Comparison of ENCODE assay signal across 1 mouse cellular context in genomic region chr6:140620531-140621349, GRCm38 (mm10).
TF ChIP-seq lines count a peak whose summit lies in the region.

No protein-coding gene starts in this region.

TF ChIP-seq in CH12.LX, 34 proteins besides CTCF, POLR2A, EP300 and RAD21 (continued from another document):
- TF ChIP-seq GABPA (IDR thresholded peaks at IDR 0.05; ENCODE audit: insufficient replicate concordance, low read depth, low read length) (no peak), MAFK (IDR thresholded peaks at IDR 0.05; ENCODE audit: insufficient replicate concordance, low read length) (peak; percentile 73), TBP (conservative IDR thresholded peaks at IDR 0.05; ENCODE audit: low read depth, low read length) (peak; percentile 91), CHD1 (IDR thresholded peaks at IDR 0.05; ENCODE audit: low read depth, low read length) (peak; percentile 98), ETS1 (conservative IDR thresholded peaks at IDR 0.05; ENCODE audit: low read depth, low read length) (peak; percentile 97), BHLHE40 (IDR thresholded peaks at IDR 0.05; ENCODE audit: low read depth, low read length) (peak; percentile 99), KAT2A (IDR thresholded peaks at IDR 0.05; ENCODE audit: insufficient replicate concordance, low read length) (no peak), CHD2 (IDR thresholded peaks at IDR 0.05; ENCODE audit: low read length) (peak; percentile 75), POLR2AphosphoS2 (IDR thresholded peaks at IDR 0.05; ENCODE audit: low read depth, low read length) (no peak), TCF12 (IDR thresholded peaks at IDR 0.05; ENCODE audit: low read depth, low read length) (peak; percentile 97), SIN3A (IDR thresholded peaks at IDR 0.05; ENCODE audit: low read length) (no peak; the same call in 1 of the 2 replicates), MEF2A (IDR thresholded peaks at IDR 0.05; ENCODE audit: borderline replicate concordance, low read depth, low read length) (peak; percentile 93), E2F4 (IDR thresholded peaks at IDR 0.05; ENCODE audit: insufficient replicate concordance, low read depth, low read length) (no peak), JUN (IDR thresholded peaks at IDR 0.05; ENCODE audit: insufficient read depth, low read depth, low read length) (peak; percentile 97), ZMIZ1 (IDR thresholded peaks at IDR 0.05; ENCODE audit: low read depth, low read length) (no peak), USF2 (conservative IDR thresholded peaks at IDR 0.05; ENCODE audit: low read depth, low read length) (no peak), MAX (IDR thresholded peaks at IDR 0.05; ENCODE audit: low read length) (peak; percentile 37; the same call in 1 of the 2 replicates), SMC3 (IDR thresholded peaks at IDR 0.05; ENCODE audit: low read depth, low read length) (no peak), JUND (conservative IDR thresholded peaks at IDR 0.05; ENCODE audit: low read depth, low read length) (peak; percentile 93), NRF1 (IDR thresholded peaks at IDR 0.05; ENCODE audit: low read depth, low read length) (peak; percentile 26; the same call in 1 of the 2 replicates), ZC3H11A (IDR thresholded peaks at IDR 0.05; ENCODE audit: low read depth, low read length) (no peak)
TF ChIP-seq in CH12.LX: peak in this region for 16.
